Mouse (Mus musculus) layer of hippocampus, postnatal 36 days (tissue): ENCODE results near the gene Slc22a13. TPM values are rescaled to one million over a fixed set of nuclear protein-coding genes. Genes with fewer than 3 reads are reported as not detected.

Source experiments
- total RNA-seq, 2 experiments: library from RNA; stranded (reverse); gene quantifications; 2 replicates each; pipeline ENCODE4 v1.2.3; 2021

The Slc22a13 gene
- total RNA-seq, 2 experiments from 2014 or later: 0.20 to 0.23 TPM

Other genes with a start within 250 kb of the Slc22a13 start
- under 1 TPM; 0.62 to 0.76 TPM for gene Vill, start 156.3 kb downstream of the Slc22a13 start, total RNA-seq
- gene Plcd1, start 115.6 kb downstream of the Slc22a13 start, total RNA-seq: 1 to 10 TPM; 8.3 to 8.4 TPM
- 1 to 10 TPM; 4.3 to 4.4 TPM for gene Dlec1, start 106.6 kb downstream of the Slc22a13 start, total RNA-seq
- 1 to 10 TPM; 1.2 to 1.7 TPM for gene Acaa1b, start 52.0 kb downstream of the Slc22a13 start, total RNA-seq
- not detected for gene Gm47289, start 49.9 kb downstream of the Slc22a13 start, total RNA-seq
- 10 to 100 TPM; 28.2 to 31.1 TPM for gene Oxsr1, start 113.3 kb upstream of the Slc22a13 start, total RNA-seq
- gene Acaa1a, start 130.6 kb upstream of the Slc22a13 start, total RNA-seq: 10 to 100 TPM; 68.1 to 76.4 TPM
- 1 to 10 TPM; 5.8 to 8.5 TPM for gene Myd88, start 132.3 kb upstream of the Slc22a13 start, total RNA-seq
- 1 to 10 TPM; 4.2 to 5.0 TPM for gene Xylb, start 148.3 kb upstream of the Slc22a13 start, total RNA-seq
- not detected for gene Slc22a14, start 156.5 kb upstream of the Slc22a13 start, total RNA-seq
- gene Acvr2b, start 193.0 kb upstream of the Slc22a13 start, total RNA-seq: 10 to 100 TPM; 13.8 to 14.7 TPM
- gene Exog, start 235.8 kb upstream of the Slc22a13 start, total RNA-seq: 10 to 100 TPM; 20.0 to 21.1 TPM